Mouse (Mus musculus) frontal cortex, adult 2 months (tissue): Measurements from ENCODE around the gene Fam72a. TPM values are rescaled to one million over a fixed set of nuclear protein-coding genes. Genes with fewer than 3 reads are reported as not detected.
A peak's percentile ranks its signal among the peaks of the same experiment; 100 is the strongest.
"Not testable (repeated sequence)": the region's sequence is repeated elsewhere in the genome, so short reads cannot be mapped to it uniquely, and the experiment has no call there.

Source experiments
- DNase-seq, 2 experiments: peaks; one replicate each; pipeline ENCODE4 v3.0.0; 2022; ENCODE audit warnings: low spot score in 1 of 2; ENCODE audit errors: extremely low spot score in 1 of 2
- polyA plus RNA-seq: library from polyadenylated mRNA; depleted of rRNA; stranded (reverse); fragments of >200 nt; gene quantifications from 2 replicates; pipeline ENCODE4 v1.2.3, GENCODE M21; 2012

The Fam72a gene
- polyA plus RNA-seq, 1 experiment, result 0.90 TPM

DNA sequence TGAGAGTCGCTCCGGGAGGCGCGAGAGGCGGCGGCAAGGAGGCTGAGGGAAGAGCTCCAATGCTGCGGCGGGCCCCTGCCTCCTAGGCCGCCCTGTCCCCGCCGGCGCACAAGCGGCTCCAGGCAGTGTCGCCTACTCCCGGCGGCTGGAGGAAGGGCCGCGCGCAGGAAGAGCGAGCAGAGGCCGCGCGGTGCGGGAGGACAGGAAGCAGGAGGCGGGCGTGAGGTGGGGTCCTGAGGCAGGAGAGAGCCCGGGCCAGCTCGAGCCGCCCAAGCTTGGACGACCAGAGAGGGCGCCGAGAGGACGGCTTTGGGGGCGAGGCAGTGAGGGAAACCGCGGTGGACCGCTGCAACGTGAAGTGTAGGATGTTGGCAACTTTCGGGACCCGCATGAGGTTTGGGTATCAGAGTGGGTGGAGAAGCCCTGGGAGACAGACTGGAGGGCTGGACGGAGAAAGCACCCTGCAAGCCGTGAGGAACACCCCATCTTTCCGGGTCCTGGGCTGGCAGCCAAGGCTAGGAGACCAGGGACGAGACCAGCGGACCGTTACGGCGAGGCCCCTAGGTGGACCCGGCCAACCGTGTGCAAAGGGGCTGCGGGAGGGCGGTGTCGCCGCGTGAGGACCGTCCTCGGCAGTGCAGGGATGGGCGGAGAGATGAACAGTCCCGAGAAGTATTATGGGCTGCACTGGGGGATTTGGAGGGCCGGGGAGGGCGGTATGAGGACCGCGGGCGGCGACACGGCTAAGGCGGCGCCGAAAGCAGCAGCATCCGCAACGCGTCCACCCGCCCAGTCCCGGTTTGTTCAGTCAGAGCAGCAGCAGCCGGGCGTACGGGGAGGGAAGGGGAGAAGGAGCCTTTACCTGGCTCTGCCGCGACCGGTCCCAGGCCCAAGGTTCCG lies 1.1 kb upstream of the Fam72a start:
- DNase-seq, result peak in 1 of 2 experiments; percentile 55

DNA sequence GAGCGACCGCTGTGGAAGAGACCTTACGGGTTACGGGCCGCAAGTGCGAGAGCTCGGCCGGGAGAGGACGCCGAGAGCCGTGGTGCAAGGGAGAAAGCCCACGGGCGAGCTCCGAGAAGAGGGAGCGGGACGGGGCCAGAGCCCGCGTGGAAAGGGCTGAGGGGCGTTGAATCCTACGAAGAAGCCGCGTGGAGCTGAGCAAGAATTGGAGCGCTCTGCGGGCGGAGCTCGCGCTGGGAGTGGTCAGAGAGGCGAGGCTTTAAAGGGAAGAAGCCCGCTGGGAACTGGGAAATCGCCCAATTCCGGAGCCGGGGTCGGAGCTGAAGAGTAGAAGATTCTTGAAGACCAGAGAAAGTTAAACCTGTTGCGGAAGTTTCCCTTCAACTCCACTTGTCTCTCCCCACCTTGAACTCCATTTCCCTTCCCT lies 391 bp downstream of the Fam72a start:
- DNase-seq, result peak in 1 of 2 experiments; percentile 39

DNA sequence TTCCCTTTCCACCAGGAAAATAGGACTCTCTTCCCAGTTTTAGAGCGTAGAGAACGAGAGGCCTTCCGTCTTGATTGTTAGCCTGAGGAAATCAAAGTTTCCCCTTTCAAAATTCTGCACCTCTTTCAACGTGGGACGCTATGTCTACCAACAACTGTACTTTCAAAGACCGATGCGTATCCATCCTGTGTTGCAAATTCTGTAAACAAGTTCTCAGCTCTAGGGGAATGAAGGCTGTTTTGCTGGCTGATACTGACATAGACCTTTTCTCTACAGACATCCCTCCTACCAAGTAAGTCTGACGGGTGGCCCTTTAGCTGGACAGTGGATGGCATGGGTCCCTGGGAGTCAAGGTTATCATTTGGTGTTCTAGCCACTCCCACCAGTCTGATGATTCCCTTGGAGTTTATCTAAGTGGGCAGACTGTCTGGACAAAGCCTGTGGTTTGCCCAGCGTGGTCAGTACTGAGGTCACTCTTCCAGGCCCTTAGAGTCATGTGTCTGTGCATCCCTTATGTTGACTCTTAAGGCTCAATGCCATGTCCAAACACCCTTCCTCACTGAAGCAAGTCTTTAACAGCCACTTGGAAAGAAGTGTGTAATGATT lies 961 bp downstream of the Fam72a start:
- DNase-seq, result no peak

DNA sequence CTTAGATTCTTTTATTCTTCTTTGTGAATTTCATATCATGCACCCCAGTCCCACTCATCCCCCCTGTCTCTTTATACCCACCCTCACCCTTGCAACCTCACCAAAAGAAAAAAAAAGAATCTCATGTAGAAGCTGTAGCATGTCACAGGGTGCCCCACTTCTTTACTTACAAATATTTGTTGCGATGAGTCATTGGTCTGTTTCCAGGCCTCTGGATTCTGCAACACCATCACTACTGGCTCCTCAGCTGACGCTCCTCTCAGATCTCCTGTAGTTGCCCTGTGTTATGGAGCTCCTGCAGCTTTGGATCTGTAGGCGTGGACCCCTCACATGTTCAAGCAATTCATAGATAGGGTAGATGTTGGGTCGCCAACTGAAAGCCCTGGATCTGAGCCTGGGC lies 12.1 kb downstream of the Fam72a start:
- no peak for DNase-seq

DNA sequence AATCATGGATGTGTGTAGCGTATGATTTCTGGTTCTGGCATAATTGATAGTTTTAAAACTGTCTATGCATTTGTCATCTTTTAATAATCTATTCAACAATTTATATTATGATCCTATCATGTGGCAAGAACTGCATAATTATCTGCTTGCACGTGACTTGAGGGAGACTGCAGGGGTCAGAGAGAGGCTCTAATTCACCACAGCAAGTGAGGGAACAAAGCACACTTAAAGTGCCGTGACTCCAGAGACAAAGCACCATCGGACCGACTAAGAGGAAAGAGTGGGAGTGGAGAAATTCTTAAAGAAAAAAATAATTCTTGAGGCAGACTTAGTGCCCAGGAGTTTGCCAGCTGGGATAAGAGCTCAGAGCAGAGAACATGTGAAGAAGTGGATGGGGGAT lies 13.1 kb downstream of the Fam72a start:
- no peak for DNase-seq

DNA sequence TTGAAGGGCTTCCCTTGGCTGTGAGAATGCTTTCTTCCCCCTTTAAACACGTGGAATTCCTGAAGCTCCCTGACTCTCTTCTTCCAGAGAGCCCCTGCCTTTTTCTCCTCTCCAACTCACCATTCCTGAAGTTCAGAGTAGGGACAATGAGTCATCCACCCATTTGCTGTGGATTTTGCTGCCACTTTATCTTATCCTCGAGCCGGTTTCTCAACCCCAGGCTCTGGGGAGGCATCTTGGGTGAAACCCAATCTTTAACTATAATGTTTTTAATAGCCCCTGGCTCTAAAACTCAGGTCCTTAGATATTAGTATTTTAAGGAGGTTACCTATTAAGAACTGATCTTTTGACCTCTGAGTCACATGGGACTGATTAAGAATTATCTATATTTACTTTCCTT lies 13.7 kb downstream of the Fam72a start:
- no peak for DNase-seq

DNA sequence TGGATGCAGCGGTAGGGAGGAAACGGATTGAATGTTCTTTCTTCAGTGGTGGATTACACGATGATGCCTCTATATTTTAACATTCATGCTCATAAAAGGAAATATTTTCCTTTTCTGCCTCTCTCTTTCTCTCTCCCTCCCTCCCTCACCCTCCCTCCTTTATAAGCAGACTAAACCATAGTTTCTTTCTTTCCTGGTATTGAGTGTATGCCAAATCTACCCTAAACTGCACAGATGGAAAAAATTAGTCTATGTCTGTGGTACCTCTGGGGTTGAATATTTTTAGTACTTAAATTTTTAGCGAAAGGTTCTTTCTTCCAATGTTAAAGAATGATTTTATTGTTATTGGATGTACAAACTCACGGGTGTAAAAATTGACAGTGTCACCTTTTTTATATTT lies 14.2 kb downstream of the Fam72a start:
- DNase-seq, result no peak

DNA sequence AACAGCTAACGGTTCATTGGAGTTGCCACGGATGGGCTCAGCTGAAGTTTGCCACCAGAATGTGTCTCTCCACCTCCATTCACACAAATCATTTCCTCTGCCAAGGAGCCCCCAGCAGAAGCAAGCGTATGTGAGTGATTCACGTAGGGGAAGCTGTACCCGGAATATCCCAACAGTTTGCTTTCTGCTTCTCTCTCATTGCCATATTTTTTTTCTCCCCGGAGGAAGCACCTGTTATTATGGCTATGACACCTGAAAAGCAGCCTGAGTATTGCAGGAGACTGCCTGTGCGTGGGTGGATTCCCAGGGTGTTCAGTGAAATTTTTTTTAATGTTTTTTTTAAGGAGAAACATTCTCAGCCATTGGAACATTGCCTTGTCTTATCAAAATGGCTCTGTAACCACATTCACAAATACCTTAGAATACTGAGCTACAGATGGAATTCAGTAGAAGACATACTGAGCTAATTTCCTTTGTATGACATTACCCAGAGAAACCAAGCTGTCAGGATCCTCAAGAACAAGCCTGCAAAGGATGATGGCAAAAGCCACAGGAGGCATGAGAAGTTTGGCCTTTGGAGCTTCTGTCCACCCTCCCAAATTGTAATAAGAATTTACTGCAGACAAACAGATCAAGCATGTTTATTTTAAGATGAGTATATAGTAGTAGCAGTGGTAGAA lies 16.3 kb downstream of the Fam72a start:
- DNase-seq, result peak in 1 of 2 experiments; percentile 43

DNA sequence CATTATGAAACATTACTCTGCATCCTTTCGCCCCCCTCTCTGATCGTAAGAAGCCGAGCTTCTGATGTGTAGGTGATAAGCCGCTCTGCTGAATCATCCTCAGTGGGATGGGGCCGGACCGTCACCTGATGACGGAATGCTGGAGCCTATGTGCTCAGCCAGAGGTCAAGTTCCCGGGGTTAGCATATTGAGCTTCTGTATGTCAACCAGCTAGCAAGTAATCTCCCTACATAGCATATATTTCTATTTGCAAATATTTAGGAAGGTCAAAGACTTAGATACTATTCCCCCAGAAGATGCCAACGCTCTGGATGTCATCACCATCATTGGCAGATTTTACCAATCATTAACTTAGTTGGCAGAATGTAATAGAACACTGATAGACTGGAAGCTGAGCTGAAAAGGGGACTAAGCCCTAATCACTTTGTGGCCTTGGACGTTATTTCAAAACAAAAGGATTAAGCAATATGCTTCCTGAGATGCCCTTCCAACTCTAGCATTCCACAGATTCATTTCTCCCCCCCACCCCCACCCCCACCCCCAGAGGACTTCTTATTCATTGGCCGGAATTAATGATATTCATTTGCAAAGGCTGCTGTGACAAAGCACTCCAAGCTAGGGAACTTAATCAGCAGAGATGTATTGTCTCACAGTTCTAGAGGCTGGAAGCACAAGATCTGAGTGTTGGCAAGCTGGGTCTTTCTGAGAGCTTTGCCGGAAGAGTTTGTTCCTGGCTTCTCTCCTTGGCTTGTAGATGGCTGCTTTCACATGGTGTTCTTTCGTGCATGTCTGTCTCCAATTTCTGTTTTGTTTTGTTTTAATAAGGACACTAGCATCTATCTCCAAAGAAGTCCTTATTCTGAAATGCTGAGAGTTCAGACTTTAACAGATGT lies 19.3 kb downstream of the Fam72a start:
- no peak for DNase-seq

DNA sequence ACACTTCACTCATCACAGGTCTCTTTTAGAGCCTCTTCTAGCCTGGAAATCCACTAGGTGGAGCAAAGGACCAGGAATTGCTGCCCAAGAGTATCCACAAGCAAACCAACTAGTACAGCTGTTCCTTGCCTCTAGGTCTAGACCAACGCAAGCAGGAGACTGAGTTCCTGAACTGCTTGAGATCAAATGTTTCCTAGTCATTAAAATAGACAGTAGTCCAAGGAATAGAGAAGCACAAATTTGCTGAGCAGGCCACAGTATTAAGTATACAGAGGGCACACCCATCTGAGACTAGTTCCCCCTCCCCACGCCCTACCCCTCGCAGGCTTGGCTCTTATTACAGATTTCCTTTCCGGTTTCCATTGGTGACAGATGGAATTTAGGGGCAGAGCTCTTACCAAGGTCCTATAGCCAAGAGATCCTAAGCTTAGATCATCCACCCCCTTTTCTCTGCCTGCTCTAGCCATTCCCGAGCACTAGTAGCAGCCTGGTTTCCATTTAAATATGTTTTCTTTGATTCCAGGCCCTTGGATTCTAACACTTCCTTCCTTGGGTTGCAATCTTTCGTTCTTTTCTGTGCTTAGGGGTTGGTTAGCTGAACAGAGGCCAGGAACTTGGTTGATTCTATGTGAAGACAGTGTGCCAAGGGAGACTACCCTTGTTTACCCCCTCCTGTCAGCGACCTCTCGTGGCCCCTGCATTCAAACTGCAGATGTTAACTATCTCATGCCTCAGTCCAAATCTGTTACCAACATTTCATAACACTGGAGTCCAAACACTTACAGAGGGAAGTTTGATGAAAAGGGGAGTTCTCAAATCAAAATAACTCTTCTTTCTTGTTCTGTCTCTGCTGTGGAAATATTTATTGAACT lies 21.0 kb downstream of the Fam72a start:
- DNase-seq, result peak; percentile 53 to 76

DNA sequence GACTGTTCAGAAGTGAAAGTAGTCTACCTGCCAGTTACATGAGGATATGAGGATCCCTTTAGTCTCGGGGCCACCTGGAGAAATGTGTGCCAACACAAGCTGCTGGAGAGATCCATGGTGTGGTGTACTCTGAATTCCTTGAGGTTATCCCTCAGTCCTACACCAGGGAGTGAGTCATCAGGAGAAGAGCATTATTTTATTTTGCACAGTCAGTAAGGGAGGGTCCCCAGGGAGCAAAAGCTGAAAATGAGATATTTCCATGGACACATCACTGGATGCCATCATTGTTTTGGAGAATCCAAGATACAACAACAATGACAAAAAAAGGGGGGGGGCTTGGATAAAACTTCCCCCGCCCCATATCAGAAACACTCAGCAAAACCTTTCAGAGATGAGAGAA lies 24.3 kb downstream of the Fam72a start:
- no peak for DNase-seq

DNA sequence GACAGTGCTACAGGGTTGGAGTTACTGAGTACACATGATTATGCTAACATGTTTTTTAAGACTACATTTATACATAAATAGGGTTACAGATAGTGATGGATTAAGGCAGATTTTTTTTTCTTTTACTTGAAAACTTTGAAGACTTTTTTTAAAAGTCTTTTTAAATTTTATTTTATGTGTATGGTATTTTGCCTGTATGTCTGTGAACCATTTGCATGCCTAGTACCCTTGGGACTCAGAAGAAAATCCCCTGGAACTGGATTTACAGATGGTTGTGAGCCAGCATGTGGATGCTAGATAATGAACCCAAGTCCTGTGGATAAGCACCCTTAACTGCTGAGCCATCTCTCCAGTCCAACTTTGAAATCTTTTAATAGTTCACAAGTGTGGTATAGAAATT lies 25.7 kb downstream of the Fam72a start:
- no peak for DNase-seq

DNA sequence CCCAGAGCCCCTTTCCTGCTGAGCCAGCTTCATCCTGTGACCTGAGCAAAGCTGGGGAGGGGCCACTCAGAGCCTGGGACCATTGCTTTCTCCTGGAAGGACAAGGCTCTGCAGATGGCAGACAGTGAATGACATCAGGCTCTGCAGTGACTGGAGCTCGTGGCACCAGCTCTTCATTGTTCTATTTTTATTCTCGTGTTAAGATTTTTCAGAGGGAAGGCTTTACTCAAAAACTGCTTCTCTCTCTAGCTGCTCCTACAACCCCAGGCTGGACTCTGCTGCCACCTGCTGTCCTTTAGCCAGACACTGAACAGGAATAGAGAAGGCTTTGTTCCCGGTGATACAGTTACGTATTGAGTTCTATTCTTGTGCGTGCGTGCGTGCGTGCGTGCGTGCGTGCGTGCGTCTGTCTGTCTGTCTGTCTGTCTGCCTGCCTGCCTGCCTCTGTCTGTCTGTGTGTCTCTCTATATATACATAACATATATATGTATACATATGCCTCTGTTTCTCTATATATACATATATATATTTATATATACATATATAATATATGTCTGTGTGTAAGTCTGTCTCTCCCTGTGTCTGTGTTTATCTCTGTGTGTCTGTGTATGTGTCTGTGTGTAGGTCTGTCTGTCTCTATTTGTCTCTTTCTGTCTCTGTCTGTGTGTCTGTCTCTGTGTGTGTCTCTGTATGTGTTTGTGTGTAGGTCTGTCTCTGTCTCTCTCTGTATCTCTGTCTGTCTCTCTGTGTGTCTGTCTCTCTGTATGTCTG lies 27.5 kb downstream of the Fam72a start:
- peak; percentile 76 to 91 for DNase-seq

DNA sequence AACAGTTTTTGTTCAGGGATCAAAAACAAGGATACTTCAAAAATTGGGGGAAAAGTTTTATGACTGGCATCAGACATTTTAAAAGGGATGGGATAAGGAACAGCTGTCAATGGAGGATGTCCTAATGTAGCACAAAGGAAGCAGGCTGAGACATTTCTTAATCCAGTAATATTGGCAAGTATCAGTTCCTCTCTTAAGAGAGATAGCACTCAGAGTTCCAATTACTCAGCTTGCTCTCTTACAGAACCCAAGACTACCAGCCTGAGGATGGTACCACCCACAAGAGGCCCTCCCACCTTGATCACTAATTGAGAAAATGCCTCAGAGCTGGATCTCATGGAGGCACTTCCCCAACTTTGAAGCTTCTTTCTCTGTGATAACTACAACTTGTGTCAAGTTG lies 32.8 kb downstream of the Fam72a start:
- no peak for DNase-seq

DNA sequence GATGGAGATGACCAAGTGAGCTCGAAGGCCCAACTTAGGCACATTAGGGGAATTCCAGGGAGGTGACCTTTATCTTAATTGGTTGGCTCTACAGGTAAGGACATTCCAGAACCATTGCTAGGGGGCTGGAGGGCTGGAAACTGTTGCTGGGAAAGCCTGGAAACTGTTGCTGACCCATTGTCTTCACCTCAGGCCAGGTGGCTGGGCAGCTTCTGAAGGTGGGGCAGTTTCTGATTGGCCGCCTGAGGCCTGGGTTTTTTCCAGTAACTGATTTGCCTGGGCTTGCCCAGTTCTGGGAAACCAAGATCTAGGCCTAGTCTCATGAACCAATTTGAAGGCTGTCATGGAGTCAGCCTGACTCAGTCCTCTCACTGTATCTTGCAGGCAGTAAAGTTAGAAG lies 34.4 kb downstream of the Fam72a start:
- DNase-seq, result no peak

DNA sequence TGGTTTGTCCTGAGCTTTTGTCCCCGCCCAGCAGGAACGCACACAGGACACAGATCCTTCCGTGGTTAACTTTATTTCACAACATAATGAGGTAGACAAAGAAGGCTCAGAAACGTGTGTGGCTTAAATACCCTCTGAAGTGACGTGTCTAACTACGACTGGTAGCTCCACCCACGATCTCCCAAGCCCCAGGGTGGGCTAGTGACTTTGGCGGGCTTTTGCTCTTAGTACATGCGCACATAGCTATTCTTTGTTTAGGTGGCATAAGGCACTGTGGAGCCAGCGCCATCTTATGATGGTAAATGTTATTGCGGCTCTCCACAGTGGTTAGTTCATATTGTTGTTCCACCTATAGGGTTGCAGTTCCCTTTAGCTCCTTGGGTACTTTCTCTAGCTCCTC lies 38.4 kb downstream of the Fam72a start:
- DNase-seq, result not testable (repeated sequence)

DNA sequence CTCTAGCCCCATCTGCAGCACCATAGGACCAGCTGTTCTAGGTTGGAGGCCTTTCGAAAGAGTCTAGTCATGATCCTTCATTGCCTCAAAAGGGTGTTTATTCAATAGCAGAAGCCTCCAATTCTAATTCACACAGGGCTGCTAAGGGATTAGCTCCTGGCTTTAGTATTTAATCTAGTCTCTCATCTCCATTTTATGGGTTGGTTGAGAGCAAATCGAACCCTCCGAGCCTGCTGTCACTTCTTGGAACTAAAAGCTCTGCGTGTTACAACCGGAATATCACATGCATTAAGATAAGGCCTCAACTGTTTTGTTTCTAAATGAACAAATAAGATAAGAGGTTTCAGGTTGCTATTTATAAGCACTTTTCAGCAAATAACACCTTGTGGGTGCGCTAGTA lies 42.0 kb downstream of the Fam72a start:
- no peak for DNase-seq

DNA sequence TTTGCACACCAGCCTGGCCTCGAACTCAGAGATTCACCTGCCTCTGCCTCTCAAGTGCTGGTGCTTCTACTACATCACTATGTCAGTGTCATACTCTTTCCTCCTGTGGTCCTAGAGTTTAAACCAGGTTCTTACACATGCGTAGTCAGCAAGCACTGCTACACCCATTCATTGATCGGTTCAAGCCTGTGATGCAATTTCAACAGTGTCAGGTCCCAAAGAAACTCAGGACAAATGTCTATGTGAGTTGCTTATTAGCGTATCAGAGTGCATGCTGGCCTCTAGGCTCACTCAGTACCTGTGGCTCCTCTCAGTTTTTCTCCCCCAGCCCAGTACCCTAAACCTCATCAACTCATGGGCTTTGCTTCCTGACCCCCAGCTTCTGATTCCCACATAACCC lies 42.7 kb downstream of the Fam72a start:
- no peak for DNase-seq

DNA sequence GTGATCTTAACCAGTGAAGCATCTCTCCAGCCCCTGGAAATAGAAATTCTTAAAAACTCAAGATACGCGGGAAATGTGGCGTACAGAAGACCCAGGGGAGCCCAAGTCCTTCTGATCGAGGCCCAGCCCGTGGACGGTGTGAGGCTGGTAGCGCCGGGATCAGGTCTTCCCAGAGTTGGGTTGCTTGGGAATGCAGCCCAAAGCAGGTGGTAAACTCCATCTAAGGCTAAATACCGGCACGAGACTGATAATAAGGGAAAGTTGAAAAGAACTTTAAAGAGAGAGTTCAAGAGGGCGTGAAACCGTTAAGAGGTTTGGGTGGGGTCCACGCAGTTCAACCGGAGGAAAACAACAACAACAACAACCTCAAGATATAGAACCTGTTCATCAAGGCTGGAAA lies 46.0 kb downstream of the Fam72a start:
- DNase-seq, result no peak
